Mouse (Mus musculus) CH12.LX (cell line): ENCODE data around the gene Prmt1. TPM values are rescaled to one million over a fixed set of nuclear protein-coding genes. Genes with fewer than 3 reads are reported as not detected.

Source experiments
- DNase-seq: peaks from one replicate; pipeline ENCODE4 v3.0.0-alpha.2; 2013; ENCODE audit errors: extremely low read depth
- H3K27ac ChIP-seq: 2 replicates; pipeline ENCODE4 v1.5.1; 2012; ENCODE audit warnings: low read depth, mild to moderate bottlenecking, control low read depth, moderate library complexity; ENCODE audit not compliant: insufficient read depth
- H3K27me3 ChIP-seq: replicated peaks from 2 replicates; pipeline ENCODE3; 2012; ENCODE audit warnings: inconsistent platforms
- H3K36me3 ChIP-seq, 2 experiments: replicated peaks in 1 of 2; 2 replicates each; pipeline versions ENCODE3 to v1.6.1; 2012; ENCODE audit warnings: inconsistent platforms in 1 of 2, low read length in 1 of 2, mild to moderate bottlenecking in 1 of 2, mixed read lengths in 1 of 2, moderate library complexity in 1 of 2; ENCODE audit not compliant: control insufficient read depth in 1 of 2, insufficient read depth in 1 of 2
- H3K4me1 ChIP-seq, 2 experiments: 2 replicates each; pipeline ENCODE4 v1.6.1; 2012; ENCODE audit warnings: inconsistent platforms in 1 of 2, moderate library complexity in 1 of 2; ENCODE audit not compliant: insufficient read depth in 2 of 2, control insufficient read depth in 1 of 2
- H3K4me2 ChIP-seq: 2 replicates; pipeline ENCODE4 v1.6.1; 2012; ENCODE audit warnings: low read depth, mild to moderate bottlenecking, control low read depth; ENCODE audit not compliant: poor library complexity, insufficient read depth, severe bottlenecking
- H3K4me3 ChIP-seq, 3 experiments: fragments of 150-350 bp in 1 of 3; sonication (generic) in 1 of 3; replicated peaks in 1 of 3; 2 replicates each; pipeline versions ENCODE3 to v1.5.1; 2011 to 2012; ENCODE audit warnings: low read depth in 2 of 3, low read length in 2 of 3, mild to moderate bottlenecking in 2 of 3, moderate library complexity in 2 of 3, control low read depth in 1 of 3, improper control_type of control experiment in 1 of 3, inconsistent platforms in 1 of 3, mixed read lengths in 1 of 3; ENCODE audit not compliant: poor library complexity in 1 of 3
- H3K79me2 ChIP-seq: replicated peaks from 2 replicates; pipeline ENCODE4 v1.6.1; 2012; ENCODE audit warnings: mild to moderate bottlenecking, moderate library complexity; ENCODE audit not compliant: control insufficient read depth, poor library complexity, insufficient read depth, severe bottlenecking; ENCODE audit errors: extremely low read depth
- H3K9ac ChIP-seq: 2 replicates; pipeline ENCODE4 v1.6.1; 2012; ENCODE audit warnings: low read depth, mild to moderate bottlenecking, control low read depth, moderate library complexity; ENCODE audit not compliant: insufficient read depth
- H3K9me3 ChIP-seq: replicated peaks from 2 replicates; pipeline ENCODE3; 2012; ENCODE audit warnings: low read length, inconsistent platforms, mixed read lengths
- CHD1 ChIP-seq: IDR thresholded peaks from 2 replicates; pipeline ENCODE4 v1.6.1; 2012; ENCODE audit warnings: low read depth, low read length, improper control_type of control experiment, inconsistent platforms
- CHD2 ChIP-seq: IDR thresholded peaks from 2 replicates; pipeline ENCODE4 v1.6.1; 2011; ENCODE audit warnings: low read length, improper control_type of control experiment
- CTCF ChIP-seq, 2 experiments: IDR thresholded peaks in 1 of 2; conservative IDR thresholded peaks in 1 of 2; 2 replicates each; pipeline ENCODE4 v1.5.1; 2011 to 2012; ENCODE audit warnings: low read depth in 2 of 2, low read length in 2 of 2, improper control_type of control experiment in 1 of 2, inconsistent platforms in 1 of 2, mild to moderate bottlenecking in 1 of 2, moderate library complexity in 1 of 2
- E2F4 ChIP-seq: IDR thresholded peaks from 2 replicates; pipeline ENCODE4 v1.6.1; 2011; ENCODE audit warnings: low read depth, low read length, improper control_type of control experiment; ENCODE audit not compliant: insufficient replicate concordance
- ELF1 ChIP-seq: IDR thresholded peaks from 2 replicates; pipeline ENCODE4 v1.6.1; 2014; ENCODE audit warnings: low read depth, mild to moderate bottlenecking, inconsistent platforms, low read length, improper control_type of control experiment
- EP300 ChIP-seq: IDR thresholded peaks from 2 replicates; pipeline ENCODE4 v1.6.1; 2011; ENCODE audit warnings: low read length, improper control_type of control experiment
- ETS1 ChIP-seq: conservative IDR thresholded peaks from 2 replicates; pipeline ENCODE4 v1.6.1; 2012; ENCODE audit warnings: low read depth, mild to moderate bottlenecking, inconsistent platforms, low read length, improper control_type of control experiment, moderate library complexity
- GABPA ChIP-seq: IDR thresholded peaks from 2 replicates; pipeline ENCODE4 v1.6.1; 2012; ENCODE audit warnings: low read depth, low read length, improper control_type of control experiment, inconsistent platforms; ENCODE audit not compliant: insufficient replicate concordance
- HCFC1 ChIP-seq: IDR thresholded peaks from 2 replicates; pipeline ENCODE4 v1.6.1; 2012; ENCODE audit warnings: low read depth, mild to moderate bottlenecking, inconsistent platforms, low read length, improper control_type of control experiment
- IRF4 ChIP-seq: IDR thresholded peaks from 2 replicates; pipeline ENCODE4 v1.6.1; 2014; ENCODE audit warnings: low read depth, mild to moderate bottlenecking, inconsistent platforms, low read length, improper control_type of control experiment
- JUN ChIP-seq: IDR thresholded peaks from 2 replicates; pipeline ENCODE4 v1.6.1; 2011; ENCODE audit warnings: low read depth, mild to moderate bottlenecking, low read length, improper control_type of control experiment, moderate library complexity; ENCODE audit not compliant: insufficient read depth
- JUND ChIP-seq: conservative IDR thresholded peaks from 2 replicates; pipeline ENCODE4 v1.6.1; 2011; ENCODE audit warnings: low read depth, low read length, improper control_type of control experiment
- MAFK ChIP-seq: IDR thresholded peaks from 2 replicates; pipeline ENCODE4 v1.6.1; 2011; ENCODE audit warnings: low read length, improper control_type of control experiment; ENCODE audit not compliant: insufficient replicate concordance
- MAX ChIP-seq: IDR thresholded peaks from 2 replicates; pipeline ENCODE4 v1.6.1; 2011; ENCODE audit warnings: low read length, improper control_type of control experiment
- MAZ ChIP-seq: IDR thresholded peaks from 2 replicates; pipeline ENCODE4 v1.6.1; 2012; ENCODE audit warnings: low read depth, mild to moderate bottlenecking, inconsistent platforms, low read length, improper control_type of control experiment, moderate library complexity
- MEF2A ChIP-seq: IDR thresholded peaks from 2 replicates; pipeline ENCODE4 v1.6.1; 2014; ENCODE audit warnings: low read depth, mild to moderate bottlenecking, inconsistent platforms, low read length, improper control_type of control experiment, borderline replicate concordance
- NRF1 ChIP-seq: IDR thresholded peaks from 2 replicates; pipeline ENCODE4 v1.6.1; 2014; ENCODE audit warnings: low read depth, mild to moderate bottlenecking, inconsistent platforms, low read length, improper control_type of control experiment, moderate library complexity
- PAX5 ChIP-seq: IDR thresholded peaks from 2 replicates; pipeline ENCODE4 v1.6.1; 2012; ENCODE audit warnings: low read length, inconsistent platforms, mixed read lengths
- POLR2AphosphoS2 ChIP-seq: IDR thresholded peaks from 2 replicates; pipeline ENCODE4 v1.6.1; 2011; ENCODE audit warnings: low read depth, low read length, improper control_type of control experiment
- RAD21 ChIP-seq: IDR thresholded peaks from 2 replicates; pipeline ENCODE4 v1.6.1; 2011; ENCODE audit warnings: low read depth, mild to moderate bottlenecking, low read length, improper control_type of control experiment, moderate library complexity
- RCOR1 ChIP-seq: conservative IDR thresholded peaks from 2 replicates; pipeline ENCODE4 v1.6.1; 2012; ENCODE audit warnings: low read depth, mild to moderate bottlenecking, inconsistent platforms, low read length, improper control_type of control experiment
- SIN3A ChIP-seq: IDR thresholded peaks from 2 replicates; pipeline ENCODE4 v1.6.1; 2012; ENCODE audit warnings: low read length, improper control_type of control experiment, inconsistent platforms
- TBP ChIP-seq: conservative IDR thresholded peaks from 2 replicates; pipeline ENCODE4 v1.6.1; 2011; ENCODE audit warnings: low read depth, low read length, improper control_type of control experiment
- TCF12 ChIP-seq: IDR thresholded peaks from 2 replicates; pipeline ENCODE4 v1.6.1; 2014; ENCODE audit warnings: low read depth, mild to moderate bottlenecking, inconsistent platforms, low read length, improper control_type of control experiment
- UBTF ChIP-seq: IDR thresholded peaks from 2 replicates; pipeline ENCODE4 v1.6.1; 2012; ENCODE audit warnings: low read depth, mild to moderate bottlenecking, inconsistent platforms, low read length, improper control_type of control experiment, moderate library complexity
- USF1 ChIP-seq: IDR thresholded peaks from 2 replicates; pipeline ENCODE4 v1.6.1; 2014; ENCODE audit warnings: low read depth, mild to moderate bottlenecking, inconsistent platforms, low read length, improper control_type of control experiment
- USF2 ChIP-seq: conservative IDR thresholded peaks from 2 replicates; pipeline ENCODE4 v1.6.1; 2011; ENCODE audit warnings: low read depth, low read length, improper control_type of control experiment
- ZC3H11A ChIP-seq: IDR thresholded peaks from 2 replicates; pipeline ENCODE4 v1.6.1; 2012; ENCODE audit warnings: low read depth, mild to moderate bottlenecking, inconsistent platforms, low read length, improper control_type of control experiment
- ZKSCAN1 ChIP-seq: IDR thresholded peaks from 2 replicates; pipeline ENCODE4 v1.6.1; 2012; ENCODE audit warnings: low read depth, inconsistent platforms, low read length, improper control_type of control experiment, borderline replicate concordance
- ZNF384 ChIP-seq: IDR thresholded peaks from 2 replicates; pipeline ENCODE4 v1.6.1; 2012; ENCODE audit warnings: low read depth, low read length, improper control_type of control experiment, inconsistent platforms
- dilution Hi-C: fragments of 300-500 bp; cut with MboI; formaldehyde crosslinking; loops from 2 replicates; pipeline ENCODE4 v1.14.3; 2020; ENCODE audit warnings: low sequenced_read_pairs; ENCODE audit not compliant: extremely low pct_unique_long_range_greater_than_20kb, extremely low pct_ligation_motif_present
- in situ Hi-C: fragments of 300-500 bp; cut with MboI; formaldehyde crosslinking; loops from 3 replicates; pipeline ENCODE4 v1.14.3; 2019; ENCODE audit warnings: low sequenced_read_pairs, low pct_ligation_motif_present, low pct_unique_long_range_greater_than_20kb, mixed read lengths
- polyA plus RNA-seq: library from polyadenylated mRNA; unstranded; fragments of >175 nt; gene quantifications from 2 replicates; pipeline ENCODE4 v1.2.1, GENCODE M21; 2012; ENCODE audit warnings: low read depth; ENCODE audit not compliant: insufficient read length
- total RNA-seq, 2 experiments: library from RNA; depleted of rRNA; stranded (reverse); fragments of 300-350 nt in 1 of 2; fragments of >200 nt in 1 of 2; gene quantifications; 2 replicates each; pipeline ENCODE4 v1.2.3; 2012 to 2014

Prmt1 gene
- total and polyA plus RNA-seq, 3 experiments = 231 to 642 (median 340) TPM

DNA sequence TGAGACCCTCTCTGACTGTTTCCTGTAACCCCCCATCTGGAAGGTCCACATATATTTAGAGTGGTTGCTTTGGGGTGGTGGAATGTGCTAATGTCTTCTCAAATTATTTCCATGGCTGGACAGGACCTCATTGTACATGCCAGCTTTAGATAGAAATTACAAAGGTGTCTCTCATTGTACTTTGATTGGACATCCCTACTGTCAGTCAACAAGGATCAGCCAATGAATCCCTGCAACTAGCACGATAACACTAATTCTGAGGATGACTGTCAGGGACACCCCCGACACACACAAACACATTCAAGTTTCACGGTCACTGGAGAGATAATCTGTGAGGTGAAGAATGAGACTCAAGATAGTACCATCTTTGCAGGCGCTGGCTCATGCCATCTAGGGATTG is 47.7 kb downstream of the Prmt1 start:
- TF ChIP-seq ELF1 (no peak), CHD2 (0 out of 2 replicates have a peak, but pooled peaks have one; percentile 30)
- Histone ChIP-seq H3K79me2 (no peaks in the 10 kb centered on the region), H3K36me3 (no peaks in the 10 kb centered on the region), H3K4me3 (no peak overlapping the region), H3K4me2 (no peak overlapping the region), H3K27ac (no peak overlapping the region), H3K27me3 (peaks cover 2% of the 10 kb centered on the region), H3K9ac (no peak overlapping the region), H3K9me3 (peaks cover 2% of the 10 kb centered on the region), H3K4me1 (no peaks in the 10 kb centered on the region)
- in situ Hi-C loops = no loop called here
- dilution Hi-C loops = no loop called here
- DNase-seq = peak; percentile 46

DNA sequence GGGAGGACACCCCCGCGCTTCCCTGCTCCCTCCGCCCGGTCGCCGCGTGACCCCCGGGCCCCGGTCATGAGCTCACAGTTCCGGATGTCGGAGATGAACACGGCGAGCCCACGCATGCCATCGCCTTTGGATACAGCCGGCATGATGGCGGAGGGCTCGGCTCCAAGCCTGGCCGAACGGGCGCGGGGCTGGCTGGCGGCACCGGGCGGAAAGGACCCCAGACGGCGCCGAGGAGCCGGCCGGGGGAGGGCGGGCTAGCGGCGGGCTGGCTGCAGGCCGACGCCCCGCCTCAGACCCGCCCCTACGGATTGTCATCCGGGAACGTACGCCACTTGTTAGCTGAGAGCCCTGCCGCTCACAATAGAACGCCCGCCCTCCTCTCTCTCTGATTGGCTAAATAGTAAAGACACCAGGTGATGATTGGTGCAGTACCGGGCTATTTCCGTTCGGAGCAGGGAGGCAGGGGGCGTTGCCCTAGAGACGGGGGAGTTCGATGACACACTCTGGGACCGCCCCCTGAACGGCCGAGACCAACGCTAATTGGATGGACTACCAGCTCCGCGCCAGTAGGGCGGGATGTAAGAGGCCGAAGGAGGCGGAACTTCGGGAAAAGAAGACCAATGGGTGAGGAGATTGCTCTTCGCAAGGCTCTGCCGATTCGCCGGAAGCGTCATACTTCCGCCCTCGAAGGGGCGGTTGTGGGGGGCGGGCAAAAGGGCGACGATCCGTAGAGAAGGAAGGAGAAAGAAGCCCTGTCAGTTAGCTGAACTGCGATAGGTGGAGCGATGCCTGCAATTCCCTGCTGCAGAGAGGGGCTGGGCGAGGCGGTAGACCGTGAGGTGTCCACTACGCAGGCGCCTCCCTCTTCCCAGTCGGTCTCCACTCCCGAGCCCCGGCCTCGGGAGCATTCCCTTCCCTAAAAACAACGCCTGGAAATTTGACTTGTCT is 56.9 kb downstream of the Prmt1 start, which contains the start of gene Ap2a1:
TSS of gene Ap2a1 (minus strand) at position 293 of the 948 bp plus-strand sequence.
- peaks cover 3% of the 10 kb centered on the region for H3K9me3 ChIP-seq
- peaks cover 14 to 28% of the 10 kb centered on the region in 2 experiments for H3K4me1 ChIP-seq
- in situ Hi-C loops = no loop called here
- H3K27ac ChIP-seq = 0 out of 2 replicates have a peak within 1 kb of the TSS, but pooled peaks have one; percentile 2
- peaks cover 2% of the 10 kb centered on the region for H3K27me3 ChIP-seq
- H3K4me3 ChIP-seq = peak within 1 kb of the TSS; percentile 69 to 96 (median 94)
- H3K79me2 ChIP-seq = peaks cover 15% of the 10 kb centered on the region
- H3K4me2 ChIP-seq = peak within 1 kb of the TSS; percentile 96
- dilution Hi-C loops = no loop called here
- peak within 1 kb of the TSS; percentile 86 for H3K9ac ChIP-seq
- DNase-seq = peak; percentile 100
- peaks cover 5 to 22% of the 10 kb centered on the region in 2 experiments for H3K36me3 ChIP-seq
- TF ChIP-seq JUN (no peak), TBP (0 out of 2 replicates have a peak, but pooled peaks have one; percentile 43), SIN3A (peak; percentile 47), RAD21 (no peak), ZKSCAN1 (no peak), MAZ (peak; percentile 40; the same call in 1 of the 2 replicates), HCFC1 (peak; percentile 83), TCF12 (peak; percentile 55; the same call in 1 of the 2 replicates), ELF1 (peak; percentile 97), CHD2 (peak; percentile 98), PAX5 (no peak), E2F4 (no peak), GABPA (no peak), NRF1 (peak; percentile 84), CTCF (conservative IDR thresholded peaks at IDR 0.05 in 1 of 2, IDR thresholded peaks at IDR 0.05 in 1 of 2; ENCODE audit: low read depth in 2 of 2, low read length in 2 of 2) (no peak), USF2 (no peak), USF1 (no peak), ZC3H11A (no peak), ETS1 (no peak), POLR2AphosphoS2 (no peak), ZNF384 (no peak), UBTF (no peak), CHD1 (no peak), EP300 (no peak), MAFK (no peak), MAX (no peak), JUND (no peak), IRF4 (no peak), MEF2A (peak; percentile 29; the same call in 1 of the 2 replicates), RCOR1 (no peak)
